Mouse (Mus musculus) ES-E14 (cell line): Measurements from ENCODE around the gene Fam169b.

Source experiments
- HCFC1 ChIP-seq: IDR thresholded peaks from 2 replicates; pipeline ENCODE4 v1.6.1; 2012; ENCODE audit warnings: low read length, inconsistent platforms, borderline replicate concordance; ENCODE audit not compliant: insufficient read depth
- ZNF384 ChIP-seq: IDR thresholded peaks from 2 replicates; pipeline ENCODE4 v1.6.1; 2012; ENCODE audit warnings: low read depth, low read length, inconsistent platforms

DNA sequence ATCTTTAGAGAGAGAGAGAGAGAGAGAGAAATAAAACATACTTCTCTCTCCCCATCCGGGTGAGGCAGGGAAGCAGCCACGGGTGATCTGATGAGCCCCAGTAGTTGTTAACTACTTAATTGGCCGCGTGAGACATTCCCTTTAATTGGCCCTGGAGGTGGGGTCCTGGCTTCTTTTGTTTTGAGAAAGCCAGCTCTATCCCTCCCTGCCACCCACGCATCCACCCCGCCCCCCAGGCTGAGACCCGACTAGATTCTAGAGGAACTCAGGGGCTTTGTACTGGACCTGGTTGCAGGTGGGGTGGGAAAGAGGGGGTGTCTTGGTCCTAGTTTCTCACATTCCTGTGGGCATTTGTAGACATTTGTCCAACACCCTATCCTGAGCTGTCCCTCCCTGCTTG lies 8.2 kb upstream of the Fam169b start:
- no peak for TF ChIP-seq HCFC1
- no peak for TF ChIP-seq ZNF384
